Mouse (Mus musculus): Measurements from ENCODE around the gene Unc79. TPM values are rescaled to one million over a fixed set of nuclear protein-coding genes. Genes with fewer than 3 reads are reported as not detected.

The Unc79 gene
- total and polyA plus RNA-seq, 2 experiments from 2014 or later, result 6.7 to 39.5 TPM

DNA sequence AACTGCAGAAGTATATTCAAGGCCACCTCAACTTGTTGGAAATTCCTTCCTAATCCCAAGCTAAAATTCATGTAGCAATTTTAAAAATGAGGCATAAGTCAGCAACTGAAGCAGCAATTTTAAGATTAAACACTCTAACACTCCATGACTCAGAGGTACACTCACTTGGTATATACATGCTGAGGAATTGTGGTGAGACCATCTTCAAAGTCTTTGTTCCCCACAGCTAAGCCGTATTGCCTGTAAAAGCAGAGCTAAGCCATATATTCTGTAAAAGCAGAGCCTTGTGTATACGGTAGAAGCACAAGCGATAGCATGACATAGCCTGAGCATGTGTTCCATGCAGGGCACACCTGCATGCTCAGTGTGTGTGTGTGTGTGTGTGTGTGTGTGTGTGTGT is 206.7 kb downstream of the Unc79 start:
- DNase-seq (ENCODE audit: low spot score), result no peak
- H3K4me1 ChIP-seq (ENCODE audit: insufficient read depth, low read length), result no peaks in the 10 kb centered on the region
- 0 out of 2 replicates have a peak, but pooled peaks have one; percentile 45 for ATAC-seq (ENCODE audit: low FRiP score)
- H3K9me3 ChIP-seq (ENCODE audit: low read length), result no peaks in the 10 kb centered on the region
- H3K27me3 ChIP-seq (ENCODE audit: insufficient read depth, low read length), result no peaks in the 10 kb centered on the region
- 46% methylated on average over 3 of the region's 3 CpGs for WGBS
- no peak overlapping the region for H3K27ac ChIP-seq (ENCODE audit: low read depth, low read length)
- no peak overlapping the region for H3K4me2 ChIP-seq (ENCODE audit: low read depth, low read length, poor library complexity, severe bottlenecking)
- H3K9ac ChIP-seq (replicated peaks; ENCODE audit: low read length, poor library complexity, severe bottlenecking), result no peak overlapping the region
- H3K4me3 ChIP-seq (ENCODE audit: low read depth, low read length), result no peak overlapping the region
- peaks cover 10% of the 10 kb centered on the region; the same call in 1 of the 2 replicates for H3K36me3 ChIP-seq (ENCODE audit: insufficient read depth, low read length)
- no peak for TF ChIP-seq CTCF (IDR thresholded peaks at IDR 0.05)

DNA sequence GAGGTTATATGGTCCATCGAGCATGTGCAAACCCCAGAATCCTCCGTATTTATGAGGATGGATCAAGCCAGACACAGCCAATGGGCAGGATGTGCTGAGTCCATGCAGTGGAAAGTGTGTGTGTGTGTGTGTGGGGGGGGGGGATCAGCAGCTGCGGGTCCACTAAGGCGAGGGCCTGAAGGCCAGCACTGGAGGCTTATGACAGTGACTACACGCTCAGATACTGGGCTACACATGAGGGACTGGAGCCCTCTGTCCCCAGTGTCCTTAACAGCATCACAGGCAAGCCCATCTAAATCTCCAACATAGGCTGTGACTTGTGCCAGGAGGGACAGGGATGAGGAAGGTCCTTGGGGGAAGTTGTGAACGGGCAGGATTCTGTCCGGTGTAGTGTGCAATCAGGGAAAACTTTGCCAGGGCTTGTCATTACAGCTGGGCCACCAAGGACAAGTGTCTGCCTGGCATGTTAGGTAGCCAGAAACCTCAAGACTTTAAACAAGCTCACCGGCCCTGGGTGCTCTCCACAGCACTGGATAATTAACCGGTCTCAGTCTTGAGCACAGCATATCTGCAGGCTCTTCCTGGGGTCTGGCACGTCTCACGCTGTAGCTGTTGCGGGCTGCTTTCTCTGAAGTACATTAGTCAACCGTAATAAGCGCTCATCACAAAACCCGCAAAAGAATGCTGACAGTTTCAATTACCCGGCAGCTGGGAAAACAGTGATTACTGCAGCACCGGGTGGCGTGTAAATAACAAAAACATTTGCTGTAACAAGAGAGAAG is 208.7 kb downstream of the Unc79 start:
- Histone ChIP-seq H3K27me3 (ENCODE audit: insufficient read depth, low read length) (no peaks in the 10 kb centered on the region), H3K4me2 (ENCODE audit: low read depth, low read length, poor library complexity, severe bottlenecking) (no peak overlapping the region), H3K27ac (ENCODE audit: low read depth, low read length) (no peak overlapping the region), H3K36me3 (ENCODE audit: insufficient read depth, low read length) (peaks cover 13% of the 10 kb centered on the region; the same call in 1 of the 2 replicates), H3K4me1 (ENCODE audit: insufficient read depth, low read length) (no peaks in the 10 kb centered on the region), H3K4me3 (ENCODE audit: low read depth, low read length) (no peak overlapping the region), H3K9ac (replicated peaks; ENCODE audit: low read length, poor library complexity, severe bottlenecking) (no peak overlapping the region), H3K9me3 (ENCODE audit: low read length) (no peaks in the 10 kb centered on the region)
- DNase-seq (ENCODE audit: low spot score) (peak; percentile 36), ATAC-seq (ENCODE audit: low FRiP score) (peak; percentile 18; the same call in 1 of the 2 replicates)
- 41% methylated on average over 18 of the region's 18 CpGs for WGBS
- no peak for TF ChIP-seq CTCF (IDR thresholded peaks at IDR 0.05)

DNA sequence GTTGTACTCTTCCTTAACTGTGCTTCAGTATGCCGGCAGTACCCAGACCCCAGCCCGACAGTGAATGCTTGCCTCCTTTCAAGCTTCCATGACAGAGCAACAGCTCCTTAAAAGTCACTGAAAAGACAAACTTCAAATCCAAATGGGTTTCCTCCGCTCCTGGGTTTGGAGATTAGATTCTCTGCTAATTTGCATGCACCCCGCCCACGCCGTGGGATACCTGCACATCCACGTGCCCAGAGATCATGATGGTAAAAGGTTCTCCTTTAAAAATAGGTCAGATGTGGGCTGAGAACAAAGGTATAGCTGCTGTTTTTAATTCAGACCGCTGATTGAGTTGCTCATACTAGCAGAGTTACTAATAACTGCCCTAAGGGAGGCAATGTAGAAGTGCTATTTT is 210.4 kb downstream of the Unc79 start:
- no peaks in the 10 kb centered on the region for H3K9me3 ChIP-seq (ENCODE audit: low read length)
- no peak overlapping the region for H3K27ac ChIP-seq (ENCODE audit: low read depth, low read length)
- no peak for TF ChIP-seq CTCF (IDR thresholded peaks at IDR 0.05)
- no peaks in the 10 kb centered on the region for H3K27me3 ChIP-seq (ENCODE audit: insufficient read depth, low read length)
- ATAC-seq (ENCODE audit: low FRiP score) (no peak), DNase-seq (ENCODE audit: low spot score) (no peak)
- no peaks in the 10 kb centered on the region for H3K4me1 ChIP-seq (ENCODE audit: insufficient read depth, low read length)
- no peak overlapping the region for H3K4me2 ChIP-seq (ENCODE audit: low read depth, low read length, poor library complexity, severe bottlenecking)
- H3K36me3 ChIP-seq (ENCODE audit: insufficient read depth, low read length), result peaks cover 18% of the 10 kb centered on the region; the same call in 1 of the 2 replicates
- 73% methylated on average over 8 of the region's 8 CpGs for WGBS
- H3K9ac ChIP-seq (replicated peaks; ENCODE audit: low read length, poor library complexity, severe bottlenecking), result no peak overlapping the region
- no peak overlapping the region for H3K4me3 ChIP-seq (ENCODE audit: low read depth, low read length)

DNA sequence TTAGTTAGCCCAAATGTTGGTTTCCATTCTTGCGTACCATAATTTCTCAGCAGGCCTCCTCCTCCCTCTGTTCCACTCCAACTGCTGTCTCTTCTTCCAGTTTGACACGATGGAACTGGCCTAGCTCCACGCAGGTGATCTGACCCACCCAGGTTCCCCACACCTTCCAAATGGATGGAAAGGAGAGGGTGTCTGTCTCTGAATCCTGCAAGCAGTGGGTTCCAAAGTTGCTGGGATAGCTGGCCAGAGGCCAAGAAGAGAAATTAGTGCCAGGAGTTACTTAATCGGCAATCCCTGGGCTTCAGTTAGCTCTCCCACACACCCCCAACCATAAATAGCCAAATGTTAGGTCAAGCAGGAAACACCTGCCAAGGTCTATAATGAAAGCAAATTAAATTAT is 212.1 kb downstream of the Unc79 start:
- H3K27ac ChIP-seq (ENCODE audit: low read depth, low read length), result no peak overlapping the region
- whole genome bisulfite sequencing, result 75% methylated on average over 4 of the region's 4 CpGs
- ATAC-seq (ENCODE audit: low FRiP score) (no peak), DNase-seq (ENCODE audit: low spot score) (no peak)
- H3K36me3 ChIP-seq (ENCODE audit: insufficient read depth, low read length), result peaks cover 18% of the 10 kb centered on the region; the same call in 1 of the 2 replicates
- no peak for TF ChIP-seq CTCF (IDR thresholded peaks at IDR 0.05)
- H3K4me3 ChIP-seq (ENCODE audit: low read depth, low read length), result no peak overlapping the region
- no peaks in the 10 kb centered on the region for H3K27me3 ChIP-seq (ENCODE audit: insufficient read depth, low read length)
- no peak overlapping the region for H3K4me2 ChIP-seq (ENCODE audit: low read depth, low read length, poor library complexity, severe bottlenecking)
- 0 out of 2 replicates have a peak, but pooled peaks cover 3% of the 10 kb centered on the region for H3K4me1 ChIP-seq (ENCODE audit: insufficient read depth, low read length)
- no peak overlapping the region for H3K9ac ChIP-seq (replicated peaks; ENCODE audit: low read length, poor library complexity, severe bottlenecking)
- no peaks in the 10 kb centered on the region for H3K9me3 ChIP-seq (ENCODE audit: low read length)

DNA sequence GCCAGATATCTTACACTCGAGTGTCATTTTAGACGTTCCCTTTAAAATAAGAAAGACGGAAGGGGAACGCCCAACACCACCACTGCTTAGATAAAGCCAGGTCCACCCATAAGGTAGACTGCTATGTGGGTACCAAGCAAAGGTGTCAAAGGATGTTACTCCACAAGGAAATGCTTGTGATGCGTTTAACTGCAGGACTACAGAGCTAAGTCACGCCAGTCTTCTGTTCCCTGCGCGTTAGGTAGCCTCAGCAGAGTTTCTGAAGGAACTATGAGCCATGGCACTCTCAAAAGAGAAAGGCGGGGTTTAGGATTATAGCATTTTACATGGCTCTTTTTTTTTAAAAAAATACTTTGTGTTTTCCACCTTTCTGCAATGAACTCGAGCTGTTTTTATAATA is 214.9 kb downstream of the Unc79 start:
- H3K27ac ChIP-seq (ENCODE audit: low read depth, low read length), result no peak overlapping the region
- 51% methylated on average over 10 of the region's 10 CpGs for WGBS
- no peak for DNase-seq (ENCODE audit: low spot score)

More for the DNA sequence above, 214.9 kb downstream of the Unc79 start:
- Histone ChIP-seq H3K27me3 (ENCODE audit: insufficient read depth, low read length) (no peaks in the 10 kb centered on the region), H3K4me3 (ENCODE audit: low read depth, low read length) (no peak overlapping the region), H3K4me1 (ENCODE audit: insufficient read depth, low read length) (0 out of 2 replicates have a peak, but pooled peaks cover 3% of the 10 kb centered on the region), H3K36me3 (ENCODE audit: insufficient read depth, low read length) (peaks cover 21% of the 10 kb centered on the region), H3K4me2 (ENCODE audit: low read depth, low read length, poor library complexity, severe bottlenecking) (no peak overlapping the region), H3K9ac (replicated peaks; ENCODE audit: low read length, poor library complexity, severe bottlenecking) (no peak overlapping the region), H3K9me3 (ENCODE audit: low read length) (no peaks in the 10 kb centered on the region)
- no peak for ATAC-seq (ENCODE audit: low FRiP score)
- no peak for TF ChIP-seq CTCF (IDR thresholded peaks at IDR 0.05)
